Mouse (Mus musculus) lung, adult 18-20 months (tissue): ENCODE results near the gene Arhgef5.
"Not testable (repeated sequence)": the region's sequence is repeated elsewhere in the genome, so short reads cannot be mapped to it uniquely, and the experiment has no call there.

ENCODE experiments used
- DNase-seq, 2 experiments: peaks; one replicate each; pipeline ENCODE4 v3.0.0; 2022; ENCODE audit warnings: mixed read lengths in 2 of 2

Arhgef5 gene

GRCm38 (mm10) chr6:43265363-43266041 lies at the start of gene Arhgef5:
TSS of gene Arhgef5 (plus strand) at chr6:43265582.
- peak; percentile 90 to 93 for DNase-seq

- DNase-seq, result not testable (repeated sequence)
Measured at GRCm38 (mm10) chr6:43231255-43231654, 34.1 kb upstream of the Arhgef5 start, which contains the start of gene Olfr47. TSS of gene Olfr47 (plus strand) at chr6:43231529.

DNA sequence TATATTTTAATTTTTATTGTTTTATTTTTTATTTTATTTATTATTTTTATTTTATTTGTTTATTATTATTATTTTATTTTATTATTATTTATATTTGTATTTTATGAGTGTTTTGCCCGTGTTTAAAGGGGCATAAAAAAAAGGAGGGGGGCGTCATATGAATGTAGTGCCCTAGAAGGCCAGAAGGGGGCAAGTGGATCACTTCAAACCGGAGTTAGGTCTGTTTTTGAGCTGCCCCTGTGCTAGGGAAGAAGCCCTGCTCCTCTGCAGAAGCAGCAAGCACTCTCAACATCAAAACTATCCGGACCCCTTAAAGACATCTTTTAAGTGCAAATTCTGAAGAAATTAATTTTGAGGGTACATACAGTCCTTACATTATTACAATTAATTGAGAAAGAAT lies 23.3 kb upstream of the Arhgef5 start:
- no peak for DNase-seq

GRCm38 (mm10) chr6:43247396-43247795 lies 18.0 kb upstream of the Arhgef5 start:
- no peak for DNase-seq

GRCm38 (mm10) chr6:43252994-43253393 lies 12.4 kb upstream of the Arhgef5 start:
- DNase-seq, result no peak

DNA sequence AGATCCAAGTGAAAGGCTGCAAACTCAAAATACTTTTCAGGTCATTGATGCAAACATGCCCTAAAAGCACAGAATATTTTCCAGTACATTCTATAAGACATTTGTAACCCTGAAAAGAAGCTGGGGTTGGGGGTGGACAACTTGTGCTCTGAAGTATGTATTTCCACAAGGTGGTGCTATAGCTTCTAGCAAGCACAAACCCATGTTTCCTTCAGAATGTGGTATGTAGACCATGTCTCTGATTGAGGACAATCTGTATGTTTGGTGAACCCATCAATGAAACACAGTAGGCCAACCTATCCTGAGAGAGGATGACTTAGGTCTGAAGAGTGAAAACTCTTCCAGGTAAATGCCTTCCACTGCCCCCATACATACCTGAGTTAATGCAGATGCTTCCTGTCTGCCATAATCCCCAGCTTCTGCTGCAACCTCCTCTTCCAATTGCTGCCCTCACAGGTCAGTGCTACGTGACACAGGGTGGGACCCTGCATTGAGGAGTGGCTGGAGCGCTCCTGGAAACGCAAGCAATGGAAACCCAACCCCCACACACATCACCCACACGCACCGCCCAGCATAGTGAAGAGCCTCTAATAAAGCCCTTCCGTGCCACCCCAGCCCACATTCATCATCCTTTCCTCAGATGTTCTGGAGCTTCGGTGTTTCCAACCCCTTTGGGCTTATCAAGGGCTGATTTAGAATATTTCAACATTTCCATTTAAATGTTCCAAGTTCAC lies 11.0 kb upstream of the Arhgef5 start:
- DNase-seq, result no peak

DNA sequence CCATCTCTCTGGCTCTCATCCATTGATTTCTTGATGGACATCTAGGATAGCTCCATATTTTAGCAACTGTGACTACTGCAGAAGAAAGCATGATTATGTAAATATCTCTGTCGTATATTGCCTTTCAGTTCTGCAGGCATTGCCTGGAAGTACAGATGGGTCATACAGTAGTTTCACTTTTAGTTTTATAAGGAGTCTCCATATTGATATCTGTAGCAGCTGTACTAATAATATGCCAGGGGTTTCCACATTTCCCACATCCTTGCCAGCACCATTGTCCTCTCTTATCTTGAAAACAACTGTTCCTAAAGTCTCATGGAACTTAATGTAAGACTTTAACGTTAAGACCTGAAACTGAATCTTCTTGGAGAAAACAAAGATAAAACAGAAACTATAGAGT lies 4.6 kb upstream of the Arhgef5 start:
- DNase-seq, result no peak

- DNase-seq, result peak; percentile 41 to 61
Measured at GRCm38 (mm10) chr6:43266356-43266755, 974 bp downstream of the Arhgef5 start.

- no peak for DNase-seq
Measured at GRCm38 (mm10) chr6:43272597-43272996, 7.2 kb downstream of the Arhgef5 start.

- DNase-seq, result no peak
Measured at GRCm38 (mm10) chr6:43274123-43274522, 8.7 kb downstream of the Arhgef5 start.

DNA sequence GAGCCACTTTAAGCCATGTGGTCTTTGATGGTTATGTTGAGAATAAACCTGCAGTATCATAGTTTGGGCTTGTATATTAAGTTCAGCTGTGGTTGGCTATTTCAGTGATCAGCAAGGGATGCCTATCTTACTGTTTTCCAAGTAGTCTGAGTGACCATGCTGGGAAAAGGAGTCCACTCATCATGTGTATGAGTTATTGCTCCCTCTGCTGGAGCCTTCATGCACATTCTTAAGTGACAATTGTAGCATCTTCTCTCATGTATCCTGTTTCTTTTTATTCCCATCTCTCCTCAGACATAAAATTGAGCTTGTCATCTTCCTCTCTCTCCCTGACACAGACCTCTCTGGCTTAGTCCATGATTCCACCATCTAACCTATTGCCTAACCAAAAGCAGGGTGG lies 12.9 kb downstream of the Arhgef5 start:
- no peak for DNase-seq

DNA sequence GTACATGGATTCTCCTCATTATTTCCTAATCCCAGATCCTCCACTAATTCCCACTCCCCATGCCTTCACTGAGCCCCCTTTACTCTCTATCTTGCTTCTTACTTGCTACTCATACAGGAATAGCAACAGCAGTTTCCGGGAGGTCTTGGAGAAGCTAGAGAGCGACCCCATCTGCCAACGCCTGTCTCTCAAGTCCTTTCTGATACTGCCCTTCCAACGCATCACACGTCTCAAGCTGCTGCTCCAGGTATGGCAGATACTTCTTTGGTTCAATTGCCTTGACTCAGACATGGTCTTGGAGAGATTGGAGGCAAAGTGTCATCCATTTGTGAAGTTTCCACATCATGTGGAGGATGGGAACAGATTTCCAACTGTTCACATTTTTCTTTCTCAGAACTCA lies 15.1 kb downstream of the Arhgef5 start:
- no peak for DNase-seq

DNA sequence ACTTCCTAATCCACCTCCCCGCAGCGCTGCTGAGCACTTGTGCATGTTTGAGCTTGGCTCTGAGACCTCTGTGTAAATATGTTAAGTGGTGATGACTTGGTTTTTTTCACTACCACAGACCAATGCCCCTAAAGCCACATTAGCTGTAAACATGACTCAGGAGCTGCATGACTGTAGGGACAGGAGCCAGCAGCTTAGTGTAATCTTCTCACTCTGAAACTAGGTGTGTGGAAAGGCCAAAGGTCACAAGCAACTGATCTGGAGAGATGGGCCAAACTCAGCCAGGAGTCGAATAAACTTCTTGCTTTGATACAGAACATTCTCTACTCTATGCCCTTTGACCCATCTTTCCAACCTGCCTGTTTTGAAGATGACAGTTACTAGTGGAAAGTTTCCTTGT lies 26.7 kb downstream of the Arhgef5 start:
- peak in 1 of 2 experiments; percentile 15 for DNase-seq

DNA sequence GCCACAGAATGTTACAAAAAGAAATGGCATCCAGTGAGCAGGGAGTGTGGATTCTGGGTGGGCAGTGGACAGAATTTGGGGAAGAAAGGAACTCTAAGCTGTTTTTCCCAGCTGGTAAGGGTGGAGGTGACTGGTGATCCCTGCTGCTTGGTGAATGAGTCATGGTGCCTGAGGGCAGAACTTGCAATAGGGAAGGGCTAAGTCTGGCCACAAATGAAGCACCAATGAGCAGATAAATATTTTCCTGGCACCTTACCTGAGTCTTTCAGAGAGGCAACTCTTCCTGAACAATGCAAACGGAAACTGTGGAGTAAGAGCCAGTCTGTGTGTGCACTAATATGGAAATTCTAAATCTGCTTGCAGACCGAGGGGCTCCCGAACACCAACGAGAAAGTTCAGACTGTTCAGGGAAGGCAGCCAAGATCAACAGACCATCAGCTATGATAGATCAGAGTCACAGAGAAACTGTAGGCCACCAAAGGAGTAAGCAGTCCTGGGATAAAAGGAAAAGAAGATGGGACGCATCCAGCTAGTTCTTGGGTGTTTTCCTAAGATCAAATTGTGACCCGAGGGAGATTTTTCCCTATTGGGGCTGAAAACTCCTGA lies 27.2 kb downstream of the Arhgef5 start:
- DNase-seq, result peak in 1 of 2 experiments; percentile 30

DNA sequence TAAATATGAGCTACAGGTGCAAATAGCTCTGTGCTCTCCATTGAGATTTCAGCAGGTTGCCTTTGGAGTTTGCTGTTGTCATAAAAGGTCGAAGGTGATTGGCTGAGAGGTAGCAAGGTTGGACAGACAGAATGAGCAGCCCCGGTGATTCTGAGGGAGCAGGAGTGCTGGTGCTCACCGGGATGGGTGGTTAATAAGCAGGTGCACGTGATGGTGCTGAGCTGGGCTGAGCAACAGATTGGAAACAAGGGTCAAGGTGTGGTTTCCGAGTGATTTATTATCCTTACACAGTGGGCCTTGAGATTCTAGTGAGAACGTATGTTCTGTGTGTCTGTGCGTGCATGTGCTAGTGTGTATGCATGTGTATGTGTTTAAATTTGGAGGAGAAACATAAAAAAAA lies 27.8 kb downstream of the Arhgef5 start:
- DNase-seq, result no peak

- no peak for DNase-seq
Measured at GRCm38 (mm10) chr6:43295908-43296307, 30.5 kb downstream of the Arhgef5 start.

GRCm38 (mm10) chr6:43296798-43297507 lies 31.6 kb downstream of the Arhgef5 start:
- no peak for DNase-seq

DNA sequence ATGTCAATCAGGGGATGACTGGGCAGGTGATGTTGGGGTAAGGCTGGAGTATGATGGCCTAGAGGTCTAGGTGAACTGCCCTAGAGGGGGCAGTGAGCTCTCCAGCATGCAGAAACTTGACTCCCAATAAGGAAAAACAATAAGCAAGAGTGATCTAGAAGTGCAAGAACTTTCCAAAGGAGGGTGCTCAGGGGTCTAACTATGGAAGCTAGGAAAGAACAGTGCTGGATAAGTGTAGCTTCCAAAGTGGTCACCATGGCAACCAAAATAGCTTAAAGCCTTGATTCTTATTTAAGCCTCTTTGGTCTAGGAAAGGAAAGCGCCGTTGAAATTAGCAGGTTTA lies 32.1 kb downstream of the Arhgef5 start:
- DNase-seq, result no peak

DNA sequence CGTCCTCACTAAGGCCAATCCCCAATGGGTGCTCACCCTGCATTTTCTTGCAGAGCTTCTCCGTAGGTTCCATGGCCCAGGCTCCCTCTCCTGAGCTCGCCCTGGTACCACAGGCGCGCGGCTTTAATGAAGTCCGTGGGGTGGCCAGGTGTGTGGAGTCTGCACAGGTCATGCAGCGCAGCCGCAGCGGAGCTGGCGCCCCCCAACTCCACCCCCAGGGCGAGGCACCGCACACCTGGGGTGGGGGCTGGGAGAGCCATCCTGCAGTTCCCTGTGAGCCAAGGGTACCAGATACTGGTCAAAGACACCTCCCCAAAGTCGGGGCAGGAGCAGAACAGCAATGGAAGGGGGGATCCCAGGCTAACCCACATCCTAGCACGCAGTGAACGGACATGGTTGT lies 44.1 kb downstream of the Arhgef5 start, which contains the start of gene Nobox:
Nobox (minus strand) TSS at position 101 of the 400 bp plus-strand sequence.
- DNase-seq, result no peak

- DNase-seq, result peak in 1 of 2 experiments; percentile 21
Measured at GRCm38 (mm10) chr6:43310071-43310470, 44.7 kb downstream of the Arhgef5 start.

GRCm38 (mm10) chr6:43312546-43312945 lies 47.2 kb downstream of the Arhgef5 start:
- no peak for DNase-seq

DNA sequence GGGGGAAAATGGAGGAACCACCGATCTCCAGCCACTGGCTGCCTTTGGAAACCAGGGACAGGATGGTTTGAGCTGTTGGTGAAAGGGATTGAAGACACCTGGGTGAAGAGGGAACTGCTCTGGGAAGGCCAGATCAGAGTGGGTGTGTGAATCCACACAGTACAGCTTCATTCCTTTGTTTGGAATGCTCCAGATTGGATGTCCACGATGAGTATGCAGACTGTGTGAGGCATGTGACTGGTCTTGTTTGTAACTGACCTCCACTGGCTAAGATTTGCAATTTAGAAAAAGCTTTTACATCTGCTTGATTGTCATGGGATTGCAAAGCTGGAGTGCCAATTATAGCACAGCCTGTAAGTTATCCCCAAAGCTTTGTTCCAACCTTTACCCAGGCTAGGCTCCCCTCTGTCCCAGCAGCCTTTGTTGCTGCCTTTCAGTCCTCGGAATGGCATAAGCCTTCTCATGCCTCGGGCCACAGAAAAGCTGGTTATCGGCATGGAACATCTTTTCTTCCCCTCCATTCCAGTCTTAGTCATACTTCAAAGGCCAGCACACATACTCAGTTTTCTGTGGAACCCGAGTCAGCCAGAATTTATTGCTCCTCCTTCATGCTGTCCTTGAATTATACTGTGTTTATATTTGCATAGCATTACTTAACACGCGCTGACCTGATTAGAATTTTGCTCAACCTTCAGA lies 47.7 kb downstream of the Arhgef5 start:
- peak in 1 of 2 experiments; percentile 16 for DNase-seq

GRCm38 (mm10) chr6:43333479-43333878 lies 68.1 kb downstream of the Arhgef5 start:
- no peak for DNase-seq
